Mouse (Mus musculus): ENCODE results near the gene Cope. TPM values are rescaled to one million over a fixed set of nuclear protein-coding genes. Genes with fewer than 3 reads are reported as not detected.

The Cope gene
- 101 to 125 TPM (median 107 TPM) in 4 replicates for total RNA-seq (2023; ENCODE audit: inconsistent age)

DNA sequence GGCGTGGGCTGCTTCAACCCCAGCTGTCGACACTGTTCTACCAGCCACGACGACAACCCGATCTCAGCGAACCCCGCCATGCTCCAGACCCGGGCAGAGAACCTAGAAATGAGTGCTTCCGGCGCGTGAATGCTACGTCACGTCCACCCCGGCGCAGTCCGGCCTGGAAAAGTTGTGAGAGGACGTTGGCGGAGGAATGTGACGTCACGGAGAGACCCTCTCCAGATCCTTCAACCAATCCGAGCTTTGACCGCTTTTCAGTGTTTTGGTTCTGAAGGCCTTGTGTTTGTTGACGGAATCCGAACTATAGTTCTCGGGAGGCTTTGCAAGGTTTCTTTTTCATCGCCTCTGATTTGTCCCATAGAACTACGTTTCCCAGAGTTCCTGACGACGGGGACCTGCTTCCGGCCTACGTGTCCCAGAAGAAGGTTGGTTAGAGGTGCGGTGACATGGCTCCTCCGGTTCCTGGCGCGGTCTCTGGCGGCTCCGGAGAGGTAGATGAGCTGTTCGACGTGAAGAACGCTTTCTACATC is at the start of gene Cope, which contains the start of gene Ddx49:
Cope (plus strand) TSS at position 161 of the 533 bp plus-strand sequence.
Ddx49 (minus strand) TSS at position 132 of the 533 bp plus-strand sequence.

GRCm38 (mm10) chr8:70282603-70283135 is 19.6 kb upstream of the Cope start, which contains the start of gene Homer3:
Homer3 (plus strand) TSS chr8:70282827.

GRCm38 (mm10) chr8:70315624-70316510 is 13.5 kb downstream of the Cope start, which contains the start of gene Cers1:
Cers1 (plus strand) TSS chr8:70315775.

DNA sequence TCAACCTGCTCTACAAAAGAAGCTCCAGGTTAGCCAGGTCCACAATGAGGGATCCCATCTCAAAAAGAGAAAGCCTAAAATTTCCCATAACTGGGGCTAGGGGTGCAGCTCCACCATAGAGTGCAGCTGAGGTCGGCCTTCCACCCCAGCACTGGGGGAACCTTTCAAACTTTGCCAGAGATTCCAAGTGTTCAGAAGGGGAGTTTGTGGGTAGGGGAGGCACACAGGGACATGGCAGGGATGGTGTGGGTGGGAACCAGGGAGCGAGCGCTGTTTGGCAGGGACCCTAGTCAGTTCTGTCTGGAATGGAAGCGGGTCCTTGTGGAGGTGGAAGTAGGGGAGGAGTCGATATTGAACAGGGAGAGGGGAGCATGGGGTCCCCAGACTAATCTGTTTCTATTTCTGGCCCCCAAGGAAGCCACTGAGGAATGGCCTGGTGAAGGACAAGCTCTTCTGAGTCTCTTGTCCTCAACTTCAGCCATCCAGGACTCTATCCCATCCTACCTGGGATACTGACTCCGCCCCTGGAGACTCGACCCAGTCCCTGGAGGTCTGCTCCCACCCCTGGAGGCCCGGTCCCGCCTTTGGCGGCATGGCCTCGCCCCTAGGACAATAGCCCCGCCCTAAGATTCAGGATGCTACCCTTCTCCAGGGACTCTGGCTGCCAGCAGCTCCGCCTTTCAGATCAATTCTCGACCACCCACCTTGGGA is 27.0 kb downstream of the Cope start, which contains the start of gene Gdf1:
Gdf1 (plus strand) TSS at position 694 of the 711 bp plus-strand sequence.

GRCm38 (mm10) chr8:70353194-70353817 is 51.0 kb downstream of the Cope start, which contains the start of gene Upf1:
Upf1 (minus strand) TSS chr8:70353278.

Other genes starting within 250 kb of the Cope start
- 0.35 to 0.66 TPM in 2 of 4 replicates, not detected in the others for gene Tm6sf2, start 229.6 kb upstream of the Cope start, total RNA-seq (2023; ENCODE audit: inconsistent age)
- not detected in 4 replicates for gene Hapln4, start 219.1 kb upstream of the Cope start, total RNA-seq (2023; ENCODE audit: inconsistent age)
- 0.13 to 0.24 TPM (median 0.20 TPM) in 4 replicates for gene Ncan, start 181.6 kb upstream of the Cope start, total RNA-seq (2023; ENCODE audit: inconsistent age)
- gene Nr2c2ap, start 171.2 kb upstream of the Cope start, total RNA-seq (2023; ENCODE audit: inconsistent age), result 22.5 to 33.6 TPM (median 27.3 TPM) in 4 replicates
- 30.4 to 37.4 TPM (median 32.7 TPM) in 4 replicates for gene Rfxank, start 163.4 kb upstream of the Cope start, total RNA-seq (2023; ENCODE audit: inconsistent age)
- 46.7 to 62.2 TPM (median 55.3 TPM) in 4 replicates for gene Borcs8, start 163.0 kb upstream of the Cope start, total RNA-seq (2023; ENCODE audit: inconsistent age)
- gene Mef2b, start 162.8 kb upstream of the Cope start, total RNA-seq (2023; ENCODE audit: inconsistent age), result 1.6 to 4.9 TPM (median 3.8 TPM) in 4 replicates
- 42.7 to 53.5 TPM (median 46.6 TPM) in 4 replicates for gene Tmem161a, start 130.2 kb upstream of the Cope start, total RNA-seq (2023; ENCODE audit: inconsistent age)
- 5.0 to 6.2 TPM (median 5.4 TPM) in 4 replicates for gene Slc25a42, start 90.2 kb upstream of the Cope start, total RNA-seq (2023; ENCODE audit: inconsistent age)
- 63.2 to 81.3 TPM (median 69.3 TPM) in 4 replicates for gene Sugp2, start 68.3 kb upstream of the Cope start, total RNA-seq (2023; ENCODE audit: inconsistent age)
- 6.2 to 12.6 TPM (median 7.9 TPM) in 4 replicates for gene Armc6, start 68.1 kb upstream of the Cope start, total RNA-seq (2023; ENCODE audit: inconsistent age)
- gene Homer3, start 19.7 kb upstream of the Cope start, total RNA-seq (2023; ENCODE audit: inconsistent age), result 7.0 to 10.2 TPM (median 8.9 TPM) in 4 replicates
- 60.2 to 96.0 TPM (median 74.4 TPM) in 4 replicates for gene Ddx49, start within 50 bp of the Cope start, total RNA-seq (2023; ENCODE audit: inconsistent age)
- not detected in 4 replicates for gene Cers1, start 13.3 kb downstream of the Cope start, total RNA-seq (2023; ENCODE audit: inconsistent age)
- not detected in 4 replicates for gene Gdf1, start 27.3 kb downstream of the Cope start, total RNA-seq (2023; ENCODE audit: inconsistent age)
- gene Upf1, start 50.8 kb downstream of the Cope start, total RNA-seq (2023; ENCODE audit: inconsistent age), result 70.0 to 77.0 TPM (median 72.2 TPM) in 4 replicates
- gene Comp, start 71.0 kb downstream of the Cope start, total RNA-seq (2023; ENCODE audit: inconsistent age), result 0.27 TPM in 1 of 4 replicates, not detected in the others
- gene Crtc1, start 137.1 kb downstream of the Cope start, total RNA-seq (2023; ENCODE audit: inconsistent age), result 22.3 to 28.4 TPM (median 23.9 TPM) in 4 replicates
- gene Klhl26, start 174.4 kb downstream of the Cope start, total RNA-seq (2023; ENCODE audit: inconsistent age), result 7.3 to 8.5 TPM (median 7.7 TPM) in 4 replicates
- not detected in 4 replicates for gene Tmem59l, start 184.8 kb downstream of the Cope start, total RNA-seq (2023; ENCODE audit: inconsistent age)
- 1.4 TPM in 1 of 4 replicates, not detected in the others for gene Crlf1, start 190.6 kb downstream of the Cope start, total RNA-seq (2023; ENCODE audit: inconsistent age)
- 28.9 to 47.2 TPM (median 37.2 TPM) in 4 replicates for gene Rex1bd, start 204.2 kb downstream of the Cope start, total RNA-seq (2023; ENCODE audit: inconsistent age)
- gene Uba52, start 208.3 kb downstream of the Cope start, total RNA-seq (2023; ENCODE audit: inconsistent age), result 2,371 to 2,974 TPM (median 2,811 TPM) in 4 replicates
- gene Fkbp8, start 225.2 kb downstream of the Cope start, total RNA-seq (2023; ENCODE audit: inconsistent age), result 246 to 268 TPM (median 258 TPM) in 4 replicates
- gene Kxd1, start 225.4 kb downstream of the Cope start, total RNA-seq (2023; ENCODE audit: inconsistent age), result 54.8 to 67.2 TPM (median 60.8 TPM) in 4 replicates
- gene Ell, start 236.9 kb downstream of the Cope start, total RNA-seq (2023; ENCODE audit: inconsistent age), result 27.0 to 37.0 TPM (median 32.5 TPM) in 4 replicates

Measured in B cell, adult (primary cell).